Mouse (Mus musculus): ENCODE measurements around the gene Rergl.

DNA sequence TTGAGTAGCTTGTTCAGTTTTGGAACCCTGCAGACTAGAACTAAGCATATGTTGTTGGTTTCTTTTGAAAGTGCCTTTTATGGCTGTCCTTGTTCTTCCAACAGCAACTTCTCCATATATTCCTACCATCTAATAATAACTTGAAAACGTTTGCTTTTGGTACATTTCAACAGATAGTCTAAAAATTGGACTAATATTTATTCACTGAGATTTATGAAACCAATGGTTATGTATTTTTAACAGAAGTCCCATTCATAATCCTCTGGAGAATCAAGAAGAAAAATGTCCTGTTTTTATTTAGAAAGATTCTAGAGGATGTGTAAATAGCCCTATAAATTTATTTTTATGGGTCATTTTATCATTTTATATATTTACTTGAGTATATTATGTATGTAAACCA, at the start of gene Rergl:
- TF ChIP-seq CTCF (IDR thresholded peaks at IDR 0.05): no peak
- TF ChIP-seq POLR2A (IDR thresholded peaks at IDR 0.05; ENCODE audit: insufficient read depth, low read depth, low read length): no peak
